Mouse (Mus musculus): ENCODE measurements around the gene Mrpl16. TPM values are rescaled to one million over a fixed set of nuclear protein-coding genes. Genes with fewer than 3 reads are reported as not detected.

The Mrpl16 gene
- polyA plus RNA-seq, 1 experiment, result 4.0 TPM

DNA sequence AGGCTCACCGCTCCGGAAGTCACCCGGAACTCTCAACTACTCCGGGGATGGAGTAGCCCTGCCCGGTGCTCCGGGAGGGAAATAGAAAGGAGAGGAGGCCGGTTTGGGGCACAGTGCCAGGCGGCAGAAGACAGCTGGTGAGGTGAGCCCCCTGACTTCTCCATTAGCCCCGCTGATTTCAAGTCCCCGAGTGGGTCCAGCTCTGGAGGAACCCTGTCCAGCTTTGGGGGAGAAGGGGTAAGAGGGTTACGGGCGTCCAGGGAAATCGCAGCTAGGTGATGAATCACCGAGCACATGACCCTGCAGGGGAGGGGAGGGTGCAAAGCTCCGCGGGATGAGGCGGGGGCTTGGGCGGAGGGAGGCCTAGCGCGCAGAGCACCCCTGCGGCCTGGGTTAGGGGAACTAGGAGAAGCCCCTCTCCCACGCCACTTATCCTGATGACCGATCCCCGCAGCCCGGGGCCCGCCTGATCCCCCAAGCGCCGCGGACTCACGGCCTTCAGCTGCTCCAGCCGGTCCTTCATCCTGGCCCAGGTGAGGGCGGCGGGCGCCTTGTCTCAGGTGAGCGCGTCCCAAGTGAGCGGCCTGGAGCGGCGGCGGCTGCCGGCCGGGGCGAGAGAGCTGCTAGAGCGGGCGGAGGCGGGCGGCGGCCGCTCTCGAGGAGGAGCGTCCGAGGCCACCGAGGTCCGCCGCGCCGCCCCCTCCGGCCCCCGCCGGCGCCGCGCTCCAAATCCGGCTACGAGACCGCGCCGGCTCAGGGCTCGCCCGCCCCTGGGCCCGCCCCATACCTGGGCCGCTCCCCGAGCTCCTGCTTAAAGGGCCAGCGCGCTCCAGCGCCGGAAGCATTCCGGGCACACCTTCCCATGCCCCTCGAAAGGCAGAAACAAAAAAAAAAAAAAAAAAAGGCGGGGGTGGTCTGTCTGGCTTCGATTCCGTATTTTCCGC is 48.3 kb downstream of the Mrpl16 start:
- peak; percentile 64 for TF ChIP-seq POLR2A (IDR thresholded peaks at IDR 0.05; ENCODE audit: low read depth, low read length)
- TF ChIP-seq CTCF (IDR thresholded peaks at IDR 0.05; ENCODE audit: extremely low read depth, insufficient read length, insufficient replicate concordance, low read depth, low read length), result no peak
- Histone ChIP-seq H3K36me3 (ENCODE audit: control insufficient read depth, insufficient read depth, low read length) (0 out of 2 replicates have a peak, but pooled peaks cover 2% of the 10 kb centered on the region), H3K4me1 (ENCODE audit: control insufficient read depth, insufficient read depth, insufficient read length, low read length) (peaks cover 18% of the 10 kb centered on the region; the same call in 1 of the 2 replicates), H3K4me3 (ENCODE audit: low read depth, low read length) (peak overlapping the region; percentile 89), H3K27me3 (ENCODE audit: control insufficient read depth, insufficient read depth, low read length) (no peaks in the 10 kb centered on the region), H3K27ac (ENCODE audit: insufficient read depth, low read depth, low read length) (peak overlapping the region; percentile 91)
- 1% methylated on average over 83 of the region's 83 CpGs for WGBS

DNA sequence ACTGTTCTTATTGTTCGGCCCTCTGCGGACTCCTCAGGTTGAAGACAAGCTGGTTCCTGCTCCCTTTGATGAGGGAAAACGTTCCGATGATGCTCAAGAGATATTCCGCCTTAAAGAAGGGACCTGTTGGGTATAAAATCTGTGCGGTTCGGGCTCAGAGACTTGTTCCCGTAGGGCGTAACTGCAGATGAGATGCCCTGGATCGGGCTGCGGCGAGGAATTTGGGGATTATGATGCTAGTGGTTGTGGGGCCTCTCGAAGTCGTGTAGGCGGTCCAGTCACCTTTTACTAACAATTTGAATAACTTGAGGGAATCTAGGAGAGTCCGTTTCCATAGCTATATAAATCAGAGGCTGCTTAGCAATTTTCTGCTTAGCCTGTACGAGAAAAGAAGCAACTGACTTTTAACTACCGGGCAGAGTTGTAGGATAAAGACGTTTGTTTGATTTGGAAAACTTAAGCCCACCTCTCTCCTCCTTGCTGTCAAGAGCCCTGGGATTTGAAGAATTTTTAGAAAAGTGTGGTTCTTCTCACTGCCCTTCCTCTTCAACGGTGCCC is 49.0 kb downstream of the Mrpl16 start, which contains the start of gene Stx3:
Gene Stx3 (minus strand): TSS at position 261 of the 558 bp plus-strand sequence.
- no peak for TF ChIP-seq POLR2A (IDR thresholded peaks at IDR 0.05; ENCODE audit: low read depth, low read length)
- TF ChIP-seq CTCF (IDR thresholded peaks at IDR 0.05; ENCODE audit: extremely low read depth, insufficient read length, insufficient replicate concordance, low read depth, low read length), result no peak
- H3K27ac ChIP-seq (ENCODE audit: insufficient read depth, low read depth, low read length), result peak within 1 kb of the TSS; percentile 91
- H3K4me1 ChIP-seq (ENCODE audit: control insufficient read depth, insufficient read depth, insufficient read length, low read length), result peaks cover 12% of the 10 kb centered on the region; the same call in 1 of the 2 replicates
- H3K4me3 ChIP-seq (ENCODE audit: low read depth, low read length), result peak within 1 kb of the TSS; percentile 89
- WGBS, result under 1% methylated on average over 20 of the region's 20 CpGs
- no peaks in the 10 kb centered on the region for H3K27me3 ChIP-seq (ENCODE audit: control insufficient read depth, insufficient read depth, low read length)
- H3K36me3 ChIP-seq (ENCODE audit: control insufficient read depth, insufficient read depth, low read length), result 0 out of 2 replicates have a peak, but pooled peaks cover 2% of the 10 kb centered on the region

DNA sequence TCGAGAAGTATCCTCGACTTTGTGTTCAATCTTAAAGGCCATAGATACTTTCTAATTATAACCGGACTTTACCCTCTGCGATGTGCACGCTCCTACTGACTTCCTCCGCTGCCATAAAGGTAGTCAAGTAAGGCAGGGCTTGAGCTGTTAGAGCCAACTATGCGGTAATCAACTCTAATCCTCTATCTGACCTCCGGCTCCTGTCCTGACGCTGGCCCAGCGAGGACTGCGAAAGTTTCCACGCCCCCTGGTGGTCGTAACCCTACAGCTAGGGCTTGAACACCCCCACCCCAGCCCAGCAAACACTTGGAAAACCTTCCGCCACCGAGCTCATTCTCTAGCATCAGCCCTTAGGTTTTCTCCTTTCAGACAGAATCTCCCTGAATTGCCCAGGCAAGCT is 49.6 kb downstream of the Mrpl16 start:
- Histone ChIP-seq H3K27me3 (ENCODE audit: control insufficient read depth, insufficient read depth, low read length) (no peaks in the 10 kb centered on the region), H3K4me3 (ENCODE audit: low read depth, low read length) (peak overlapping the region; percentile 89; the same call in 1 of the 2 replicates), H3K27ac (ENCODE audit: insufficient read depth, low read depth, low read length) (peak overlapping the region; percentile 91), H3K36me3 (ENCODE audit: control insufficient read depth, insufficient read depth, low read length) (0 out of 2 replicates have a peak, but pooled peaks cover 2% of the 10 kb centered on the region), H3K4me1 (ENCODE audit: control insufficient read depth, insufficient read depth, insufficient read length, low read length) (peaks cover 10% of the 10 kb centered on the region; the same call in 1 of the 2 replicates)
- 1% methylated on average over 15 of the region's 15 CpGs for WGBS
- TF ChIP-seq POLR2A (IDR thresholded peaks at IDR 0.05; ENCODE audit: low read depth, low read length) (no peak), CTCF (IDR thresholded peaks at IDR 0.05; ENCODE audit: extremely low read depth, insufficient read length, insufficient replicate concordance, low read depth, low read length) (peak; percentile 77; the same call in 1 of the 2 replicates)

DNA sequence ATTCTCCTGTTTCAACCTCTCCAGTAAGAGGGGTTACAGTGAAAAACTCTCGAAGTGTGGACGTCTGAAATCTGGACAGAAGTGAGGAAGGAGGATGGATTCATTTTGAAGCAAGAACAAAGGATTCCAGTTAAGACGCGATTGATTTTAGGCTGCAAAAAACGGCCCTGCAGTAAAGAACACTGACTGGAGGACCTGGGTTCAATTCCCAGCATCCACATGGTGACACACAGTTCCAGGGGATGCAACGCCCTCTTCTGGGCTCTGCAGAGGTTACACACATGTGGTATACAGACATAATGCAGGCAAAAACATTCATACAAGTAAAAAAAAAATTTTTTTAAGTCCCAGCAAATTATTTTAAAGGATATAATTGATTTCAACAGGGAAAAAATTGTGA is 50.0 kb downstream of the Mrpl16 start:
- peak overlapping the region; percentile 46 for H3K27ac ChIP-seq (ENCODE audit: insufficient read depth, low read depth, low read length)
- WGBS, result 25% methylated on average over 6 of the region's 6 CpGs
- peak overlapping the region; percentile 89; the same call in 1 of the 2 replicates for H3K4me3 ChIP-seq (ENCODE audit: low read depth, low read length)

DNA sequence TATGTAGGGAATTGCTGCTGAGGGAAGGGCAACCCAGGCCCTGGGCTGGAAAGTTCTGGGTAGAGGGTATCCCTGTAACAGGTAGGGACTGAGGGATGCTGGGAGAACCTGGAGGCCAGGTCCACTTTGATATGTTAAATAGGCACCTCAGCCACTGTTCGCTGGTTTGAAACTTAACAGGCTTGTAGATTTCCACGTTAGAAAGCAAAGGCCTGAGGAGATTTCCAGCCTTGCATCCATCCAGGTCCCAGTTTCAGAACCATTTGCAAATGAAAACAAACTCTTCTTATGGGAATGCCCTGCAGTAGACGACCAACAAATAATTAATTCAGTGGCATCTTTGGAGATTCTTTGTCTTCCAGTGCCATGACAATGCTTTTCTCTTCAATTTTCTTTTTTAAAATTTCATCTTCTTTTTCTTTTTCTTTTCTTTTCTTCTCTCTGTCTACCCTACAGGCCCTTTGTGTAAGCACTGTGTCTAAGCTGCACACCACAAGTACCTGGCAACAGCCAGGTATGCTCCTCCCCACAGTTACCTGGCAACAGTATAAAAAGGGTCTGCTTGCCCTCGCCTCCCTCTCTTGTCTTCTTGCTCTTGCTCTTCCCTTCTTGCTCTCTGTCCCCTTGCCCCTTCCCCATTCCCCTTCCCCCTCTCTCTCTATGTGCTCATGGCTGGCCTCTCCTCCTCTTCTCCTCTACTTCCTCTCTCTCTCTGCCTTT is 53.3 kb downstream of the Mrpl16 start:
- Histone ChIP-seq H3K4me3 (ENCODE audit: low read depth, low read length) (no peak overlapping the region), H3K27me3 (ENCODE audit: control insufficient read depth, insufficient read depth, low read length) (no peaks in the 10 kb centered on the region), H3K27ac (ENCODE audit: insufficient read depth, low read depth, low read length) (no peak overlapping the region), H3K4me1 (ENCODE audit: control insufficient read depth, insufficient read depth, insufficient read length, low read length) (no peaks in the 10 kb centered on the region), H3K36me3 (ENCODE audit: control insufficient read depth, insufficient read depth, low read length) (no peaks in the 10 kb centered on the region)
- WGBS, result 55% methylated on average over 4 of the region's 4 CpGs
- no peak for TF ChIP-seq POLR2A (IDR thresholded peaks at IDR 0.05; ENCODE audit: low read depth, low read length)
- no peak for TF ChIP-seq CTCF (IDR thresholded peaks at IDR 0.05; ENCODE audit: extremely low read depth, insufficient read length, insufficient replicate concordance, low read depth, low read length)

More for the DNA sequence above, 50.0 kb downstream of the Mrpl16 start:
- TF ChIP-seq POLR2A (IDR thresholded peaks at IDR 0.05; ENCODE audit: low read depth, low read length) (no peak), CTCF (IDR thresholded peaks at IDR 0.05; ENCODE audit: extremely low read depth, insufficient read length, insufficient replicate concordance, low read depth, low read length) (no peak)
- Histone ChIP-seq H3K36me3 (ENCODE audit: control insufficient read depth, insufficient read depth, low read length) (0 out of 2 replicates have a peak, but pooled peaks cover 2% of the 10 kb centered on the region), H3K27me3 (ENCODE audit: control insufficient read depth, insufficient read depth, low read length) (no peaks in the 10 kb centered on the region), H3K4me1 (ENCODE audit: control insufficient read depth, insufficient read depth, insufficient read length, low read length) (peaks cover 5% of the 10 kb centered on the region; the same call in 1 of the 2 replicates)

Other genes with a start within 250 kb of the Mrpl16 start
- gene Ms4a4d, start 233.6 kb upstream of the Mrpl16 start, polyA plus RNA-seq (2012; rRNA removed), result 5.5 and 6.6 TPM in 2 replicates
- gene Ms4a6d, start 165.5 kb upstream of the Mrpl16 start, polyA plus RNA-seq (2012; rRNA removed), result 1.5 and 1.7 TPM in 2 replicates
- not detected in 2 replicates for gene Ms4a2, start 146.7 kb upstream of the Mrpl16 start, polyA plus RNA-seq (2012; rRNA removed)
- gene Ms4a3, start 129.5 kb upstream of the Mrpl16 start, polyA plus RNA-seq (2012; rRNA removed), result not detected in 2 replicates
- not detected in 2 replicates for gene Oosp2, start 109.8 kb upstream of the Mrpl16 start, polyA plus RNA-seq (2012; rRNA removed)
- 0.38 TPM in 1 of 2 replicates, not detected in the other for gene Oosp1, start 79.2 kb upstream of the Mrpl16 start, polyA plus RNA-seq (2012; rRNA removed)
- not detected in 2 replicates for gene Oosp3, start 73.3 kb upstream of the Mrpl16 start, polyA plus RNA-seq (2012; rRNA removed)
- gene Gif, start 22.8 kb upstream of the Mrpl16 start, polyA plus RNA-seq (2012; rRNA removed), result 0.09 and 8.4 TPM in 2 replicates
- gene Stx3, start 49.0 kb downstream of the Mrpl16 start, polyA plus RNA-seq (2012; rRNA removed), result 12.7 and 38.0 TPM in 2 replicates
- gene Olfr1417, start 68.8 kb downstream of the Mrpl16 start, polyA plus RNA-seq (2012; rRNA removed), result not detected in 2 replicates
- not detected in 2 replicates for gene Olfr1418, start 90.7 kb downstream of the Mrpl16 start, polyA plus RNA-seq (2012; rRNA removed)
- gene Olfr1419, start 104.7 kb downstream of the Mrpl16 start, polyA plus RNA-seq (2012; rRNA removed), result not detected in 2 replicates
- not detected in 2 replicates for gene Olfr1420, start 116.2 kb downstream of the Mrpl16 start, polyA plus RNA-seq (2012; rRNA removed)
- gene Patl1, start 142.0 kb downstream of the Mrpl16 start, polyA plus RNA-seq (2012; rRNA removed), result 6.6 and 12.2 TPM in 2 replicates
- gene Osbp, start 195.6 kb downstream of the Mrpl16 start, polyA plus RNA-seq (2012; rRNA removed), result 7.0 and 12.0 TPM in 2 replicates

All from small intestine, adult 2 months (tissue).